Mouse (Mus musculus) cortical plate, adult 2 months (tissue): Measurements from ENCODE around the gene Msh3. TPM values are rescaled to one million over a fixed set of nuclear protein-coding genes. Genes with fewer than 3 reads are reported as not detected.
"Not testable (repeated sequence)": the region's sequence is repeated elsewhere in the genome, so short reads cannot be mapped to it uniquely, and the experiment has no call there.

ENCODE experiments used
- H3K27ac ChIP-seq: fragments of 200-500 bp; 2 replicates; pipeline ENCODE4 v1.5.1; 2012; ENCODE audit warnings: low read length, control low read depth, inconsistent platforms; ENCODE audit not compliant: insufficient read depth
- H3K4me1 ChIP-seq: fragments of 200-500 bp; 2 replicates; pipeline ENCODE4 v1.6.1; 2011; ENCODE audit warnings: low read length; ENCODE audit not compliant: control insufficient read depth, insufficient read depth
- H3K4me3 ChIP-seq: fragments of 200-500 bp; 2 replicates; pipeline ENCODE4 v1.5.1; 2011; ENCODE audit warnings: mild to moderate bottlenecking, low read length, control low read depth; ENCODE audit not compliant: insufficient read depth
- CTCF ChIP-seq: fragments of 200-500 bp; IDR thresholded peaks from 2 replicates; pipeline ENCODE4 v1.5.1; 2011; ENCODE audit warnings: mild to moderate bottlenecking, control low read depth, low read length; ENCODE audit not compliant: insufficient read depth; ENCODE audit errors: extremely low read depth
- POLR2A ChIP-seq: fragments of 200-500 bp; IDR thresholded peaks from 2 replicates; pipeline ENCODE4 v1.6.1; 2011; ENCODE audit warnings: mild to moderate bottlenecking, low read length, control low read depth; ENCODE audit not compliant: insufficient read depth; ENCODE audit errors: extremely low read depth
- polyA plus RNA-seq: library from polyadenylated mRNA; depleted of rRNA; stranded (reverse); fragments of >200 nt; gene quantifications from 2 replicates; pipeline ENCODE4 v1.2.3, GENCODE M21; 2012; rRNA removed

The Msh3 gene
- polyA plus RNA-seq, result 20.2 and 20.8 TPM in 2 replicates

- H3K27ac ChIP-seq, result peak within 1 kb of the TSS; percentile 67
- peak within 1 kb of the TSS; percentile 67 for H3K4me3 ChIP-seq
- peak; percentile 50 for TF ChIP-seq CTCF
- peak; percentile 70; the same call in 1 of the 2 replicates for TF ChIP-seq POLR2A
- H3K4me1 ChIP-seq, result peaks cover 2% of the 10 kb centered on the region
These were observed at the start of gene Msh3, which contains the start of gene Dhfr for GRCm38 (mm10) chr13:92354456-92355271. TSS of gene Msh3 (minus strand) at chr13:92355003. TSS of gene Dhfr (plus strand) at chr13:92354726.

GRCm38 (mm10) chr13:92403496-92403895 lies 48.7 kb upstream of the Msh3 start:
- TF ChIP-seq CTCF, result no peak
- no peak overlapping the region for H3K27ac ChIP-seq

GRCm38 (mm10) chr13:92402063-92402462 lies 47.3 kb upstream of the Msh3 start:
- no peak for TF ChIP-seq POLR2A
- TF ChIP-seq CTCF, result no peak
- H3K4me3 ChIP-seq, result no peak overlapping the region

More at GRCm38 (mm10) chr13:92403496-92403895, 48.7 kb upstream of the Msh3 start:
- Histone ChIP-seq H3K4me1 (no peaks in the 10 kb centered on the region), H3K4me3 (no peak overlapping the region)

GRCm38 (mm10) chr13:92398491-92399384 lies 43.9 kb upstream of the Msh3 start:
- no peak overlapping the region for H3K4me3 ChIP-seq
- TF ChIP-seq POLR2A (no peak), CTCF (no peak)
- no peak overlapping the region for H3K27ac ChIP-seq
- no peaks in the 10 kb centered on the region for H3K4me1 ChIP-seq

More at GRCm38 (mm10) chr13:92402063-92402462, 47.3 kb upstream of the Msh3 start:
- H3K27ac ChIP-seq, result no peak overlapping the region
- H3K4me1 ChIP-seq, result no peaks in the 10 kb centered on the region

- no peak for TF ChIP-seq CTCF
- TF ChIP-seq POLR2A, result no peak
- Histone ChIP-seq H3K27ac (no peak overlapping the region), H3K4me3 (no peak overlapping the region), H3K4me1 (no peaks in the 10 kb centered on the region)
These were observed 38.4 kb upstream of the Msh3 start for GRCm38 (mm10) chr13:92393047-92393661.

- Histone ChIP-seq H3K4me1 (no peaks in the 10 kb centered on the region), H3K4me3 (no peak overlapping the region), H3K27ac (no peak overlapping the region)
- TF ChIP-seq CTCF, result no peak
- no peak for TF ChIP-seq POLR2A
These were observed 32.6 kb upstream of the Msh3 start for GRCm38 (mm10) chr13:92387367-92387766.

GRCm38 (mm10) chr13:92371466-92371865 lies 16.7 kb upstream of the Msh3 start:
- not testable (repeated sequence) for H3K4me3 ChIP-seq, H3K4me1 ChIP-seq, H3K27ac ChIP-seq

DNA sequence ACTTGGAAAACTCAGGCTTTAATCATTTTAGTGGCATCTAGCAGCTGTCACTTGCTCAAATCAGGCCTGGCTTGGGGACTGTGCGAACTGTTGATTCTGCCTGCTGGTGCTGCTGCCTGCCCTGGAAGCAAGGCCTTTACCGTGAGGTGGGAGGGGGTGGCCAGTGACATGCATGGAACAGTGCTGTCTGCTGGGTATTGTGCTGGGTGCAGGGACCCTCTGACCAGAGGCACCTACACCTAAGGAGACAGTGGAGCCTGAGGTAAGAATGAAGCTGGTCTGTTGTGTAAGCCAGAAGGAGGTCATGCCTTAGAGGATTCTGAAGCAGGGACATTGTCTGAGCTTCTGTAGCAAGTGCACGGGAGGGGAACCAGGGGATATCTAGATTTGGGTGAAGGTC lies 16.0 kb upstream of the Msh3 start:
- no peak for TF ChIP-seq CTCF
- TF ChIP-seq POLR2A, result no peak
- Histone ChIP-seq H3K4me1 (no peaks in the 10 kb centered on the region), H3K4me3 (no peak overlapping the region), H3K27ac (no peak overlapping the region)

- TF ChIP-seq POLR2A (no peak), CTCF (no peak)
- no peak overlapping the region for H3K4me3 ChIP-seq
- no peaks in the 10 kb centered on the region for H3K4me1 ChIP-seq
- H3K27ac ChIP-seq, result no peak overlapping the region
These were observed 10.5 kb upstream of the Msh3 start for GRCm38 (mm10) chr13:92365312-92365711.

GRCm38 (mm10) chr13:92361609-92362008 lies 6.8 kb upstream of the Msh3 start:
- H3K4me1 ChIP-seq, result no peaks in the 10 kb centered on the region
- no peak overlapping the region for H3K4me3 ChIP-seq
- H3K27ac ChIP-seq, result no peak overlapping the region
- TF ChIP-seq POLR2A (no peak), CTCF (no peak)
